Mouse (Mus musculus) cerebellum, postnatal 10 days (tissue): ENCODE measurements around the gene Acin1.
"Not testable (repeated sequence)": the region's sequence is repeated elsewhere in the genome, so short reads cannot be mapped to it uniquely, and the experiment has no call there.

ENCODE experiments used
- DNase-seq, 2 experiments: peaks; one replicate each; pipeline ENCODE4 v3.0.0; 2021; ENCODE audit warnings: mixed read lengths in 2 of 2

Gene Acin1

GRCm38 (mm10) chr14:54641305-54641969 is 45.3 kb downstream of the Acin1 start, which contains the start of gene Cdh24:
TSS of gene Cdh24 (minus strand) at chr14:54641364.
- DNase-seq = peak; percentile 96 to 98

DNA sequence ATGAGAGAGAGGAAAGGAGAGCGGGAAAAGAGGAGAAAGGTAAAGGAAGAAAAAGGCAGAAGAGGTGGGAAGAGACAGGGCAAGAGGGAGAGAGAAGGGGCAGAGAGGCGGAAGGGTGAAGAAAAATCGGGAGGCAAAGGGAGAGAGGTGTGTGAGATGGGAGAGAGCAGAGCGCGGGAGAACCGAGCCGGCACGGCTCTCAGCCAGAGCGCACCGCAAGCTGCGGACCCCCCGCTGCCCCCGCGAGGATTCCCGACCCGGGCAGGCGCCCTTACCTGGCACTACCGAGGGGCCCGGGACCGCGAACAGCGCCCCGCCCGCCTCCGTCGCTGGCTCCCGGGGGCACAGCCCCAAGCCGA is 45.8 kb downstream of the Acin1 start, which contains the start of gene Gm17606:
Gene Gm17606 (plus strand): TSS at position 7 of the 359 bp plus-strand sequence.
- DNase-seq = no peak

- DNase-seq = peak; percentile 54 to 67
These were observed 46.6 kb downstream of the Acin1 start for GRCm38 (mm10) chr14:54640121-54640520.

GRCm38 (mm10) chr14:54638210-54638609 is 48.5 kb downstream of the Acin1 start:
- no peak for DNase-seq

DNA sequence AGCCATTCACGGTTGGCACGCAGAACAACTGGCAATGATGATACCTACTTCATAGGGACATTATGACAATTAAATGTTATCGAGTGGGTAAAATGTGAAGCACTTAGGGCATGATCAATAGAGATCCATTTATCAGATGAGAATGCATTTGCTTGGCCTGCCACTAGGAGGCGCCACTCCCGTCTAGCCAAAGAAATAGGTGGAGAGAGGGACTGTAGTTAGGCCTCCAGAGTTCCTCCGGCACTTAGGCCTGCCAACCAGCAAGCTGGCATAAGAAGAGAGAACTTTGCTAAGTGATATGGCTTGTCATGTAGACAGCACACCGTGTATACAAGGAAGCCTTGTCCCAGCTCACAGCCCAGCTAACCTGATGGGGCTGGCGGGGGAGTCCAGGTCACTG is 49.8 kb downstream of the Acin1 start:
- peak; percentile 73 to 80 for DNase-seq

DNA sequence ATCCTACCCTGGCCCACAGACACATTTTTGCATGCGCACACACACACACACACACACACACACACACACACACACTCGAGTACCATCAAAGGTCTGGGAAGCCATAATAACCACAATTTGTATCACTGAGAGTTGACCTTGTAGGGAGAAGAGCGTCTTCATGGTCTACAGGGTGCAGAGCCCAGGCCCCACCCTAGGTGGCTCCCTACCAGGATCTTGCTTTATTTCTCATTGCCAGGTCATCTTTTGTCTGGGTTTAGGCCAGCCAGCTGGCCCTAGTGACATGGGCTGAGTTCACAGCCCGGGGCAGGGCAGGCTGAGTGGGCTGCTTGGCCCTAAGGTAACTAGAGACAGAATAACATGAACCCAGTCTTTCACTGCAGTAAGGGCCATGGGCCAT is 52.5 kb downstream of the Acin1 start:
- DNase-seq = no peak

DNA sequence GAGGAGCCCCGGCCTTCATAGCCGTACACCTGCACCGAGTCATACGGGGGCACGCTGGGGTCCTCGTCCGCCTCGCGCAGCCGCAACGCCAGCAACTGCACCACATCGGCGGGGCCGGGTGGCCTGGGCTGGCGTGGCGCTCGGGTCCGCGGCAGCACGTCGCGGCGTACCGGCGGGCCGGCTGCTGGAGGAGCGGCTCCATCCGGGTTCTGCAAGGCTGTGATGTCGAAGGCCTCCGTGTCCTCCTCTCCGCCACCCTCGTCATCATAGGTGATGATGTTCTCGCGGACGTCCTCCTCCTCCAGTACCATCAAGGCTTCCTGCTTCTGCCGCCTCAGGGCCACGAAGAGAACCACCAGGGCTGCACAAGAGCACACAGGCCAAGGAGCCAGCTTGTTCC is 54.5 kb downstream of the Acin1 start:
- DNase-seq = no peak

DNA sequence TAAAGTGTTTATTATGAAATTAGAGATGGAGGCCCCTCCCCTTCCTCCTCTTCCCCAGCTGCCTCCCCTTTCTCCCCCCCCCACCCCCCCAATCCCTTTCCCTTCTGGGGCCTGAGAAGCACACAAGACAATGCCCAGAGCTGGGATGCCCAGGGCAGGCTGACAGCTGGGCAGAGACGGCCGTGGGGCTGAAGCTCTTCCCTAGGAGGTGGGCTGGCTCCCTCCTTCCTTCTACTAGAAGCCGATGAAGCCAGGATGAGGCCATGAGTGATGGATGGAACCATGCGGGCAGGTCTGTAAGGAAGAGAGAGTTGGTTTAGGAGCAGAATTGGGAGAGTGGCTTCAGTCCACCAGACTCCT is 55.5 kb downstream of the Acin1 start:
- DNase-seq = no peak

GRCm38 (mm10) chr14:54630583-54631239 is 56.0 kb downstream of the Acin1 start:
- DNase-seq = no peak

- no peak for DNase-seq
These were observed 56.9 kb downstream of the Acin1 start for GRCm38 (mm10) chr14:54629797-54630196.

- DNase-seq = no peak
These were observed 58.6 kb downstream of the Acin1 start for GRCm38 (mm10) chr14:54628103-54628502.

- DNase-seq = peak; percentile 65 to 69
These were observed 61.8 kb downstream of the Acin1 start for GRCm38 (mm10) chr14:54624976-54625375.

DNA sequence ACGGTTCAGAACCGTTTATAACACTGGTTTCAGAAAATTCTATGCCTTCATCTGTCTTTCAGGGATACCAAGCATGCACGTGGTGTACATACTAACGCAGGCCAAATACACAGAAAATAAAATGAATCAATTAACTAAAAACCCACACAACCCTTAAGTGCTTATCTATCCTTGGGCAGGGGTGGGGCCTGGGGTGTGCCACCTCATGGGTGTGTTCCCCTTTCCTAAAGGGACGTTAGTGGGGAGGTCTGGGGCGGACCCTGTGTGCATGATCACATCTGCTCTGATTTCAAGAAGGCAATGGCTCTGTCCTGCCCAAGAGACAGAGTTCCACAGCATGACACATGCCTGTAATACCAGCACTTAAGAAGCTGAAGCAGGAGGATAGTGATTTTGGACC is 63.4 kb downstream of the Acin1 start:
- no peak for DNase-seq

DNA sequence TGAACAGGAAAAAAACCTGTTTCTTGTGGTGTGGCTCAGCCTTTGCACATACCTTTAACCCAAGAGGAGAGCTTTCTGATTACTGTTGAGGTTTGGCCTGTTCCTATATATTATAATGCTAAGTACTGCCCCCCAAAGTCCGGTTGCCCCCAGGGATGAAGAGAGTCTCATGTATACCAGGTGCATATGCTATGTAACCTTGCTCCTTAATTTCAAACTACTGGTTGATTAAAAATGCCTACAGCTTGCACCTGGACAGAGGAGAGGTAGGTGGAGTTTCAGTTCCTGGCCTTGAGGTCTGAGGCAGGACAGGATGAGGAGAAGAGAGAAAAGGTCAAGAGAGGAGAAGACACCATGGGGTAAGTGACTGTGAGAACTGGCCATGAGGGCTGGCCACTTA is 65.6 kb downstream of the Acin1 start, which contains the start of gene Psmb11:
Gene Psmb11 (plus strand): TSS at position 301 of the 400 bp plus-strand sequence.
- DNase-seq = no peak

- DNase-seq = peak; percentile 92 to 93
These were observed 68.8 kb downstream of the Acin1 start, which contains the start of gene Psmb5 for GRCm38 (mm10) chr14:54617897-54618365. TSS of gene Psmb5 (minus strand) at chr14:54618022.

DNA sequence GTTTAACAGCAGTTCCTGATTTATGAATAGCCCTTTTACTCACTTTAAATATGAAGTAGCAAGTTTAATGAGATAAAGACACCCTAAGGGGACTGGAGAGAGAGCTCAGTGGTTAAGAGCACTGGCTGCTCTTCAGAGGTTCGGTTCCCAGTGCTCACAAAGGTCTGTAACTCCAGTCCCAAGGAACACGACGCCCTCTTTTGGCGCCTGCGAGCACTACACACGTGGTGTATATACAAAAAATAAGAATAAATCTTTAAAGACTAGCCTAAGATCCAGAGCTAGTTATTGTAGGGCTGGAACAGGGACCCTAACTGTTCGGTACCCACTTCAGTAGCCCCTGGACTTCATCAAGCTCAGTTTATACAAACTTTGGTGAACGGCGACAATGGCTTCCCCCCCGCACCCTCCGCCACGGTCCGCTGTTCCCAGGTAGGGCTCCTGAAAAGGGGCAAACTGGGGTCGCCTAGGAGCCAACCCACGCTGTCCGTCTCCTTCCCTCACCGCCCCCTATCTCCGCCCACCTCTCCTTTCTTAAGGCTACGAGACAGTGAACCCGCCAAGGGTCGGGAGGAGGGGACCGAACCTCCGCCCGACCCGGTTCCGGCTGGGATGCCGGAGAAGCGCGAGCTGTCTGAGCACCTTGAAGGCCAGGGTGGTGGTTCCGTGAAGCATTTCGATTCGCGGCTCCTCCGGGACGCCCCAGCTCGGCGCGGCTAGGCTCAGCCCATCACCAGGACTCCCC is 69.4 kb downstream of the Acin1 start:
- DNase-seq = peak; percentile 54 to 55

DNA sequence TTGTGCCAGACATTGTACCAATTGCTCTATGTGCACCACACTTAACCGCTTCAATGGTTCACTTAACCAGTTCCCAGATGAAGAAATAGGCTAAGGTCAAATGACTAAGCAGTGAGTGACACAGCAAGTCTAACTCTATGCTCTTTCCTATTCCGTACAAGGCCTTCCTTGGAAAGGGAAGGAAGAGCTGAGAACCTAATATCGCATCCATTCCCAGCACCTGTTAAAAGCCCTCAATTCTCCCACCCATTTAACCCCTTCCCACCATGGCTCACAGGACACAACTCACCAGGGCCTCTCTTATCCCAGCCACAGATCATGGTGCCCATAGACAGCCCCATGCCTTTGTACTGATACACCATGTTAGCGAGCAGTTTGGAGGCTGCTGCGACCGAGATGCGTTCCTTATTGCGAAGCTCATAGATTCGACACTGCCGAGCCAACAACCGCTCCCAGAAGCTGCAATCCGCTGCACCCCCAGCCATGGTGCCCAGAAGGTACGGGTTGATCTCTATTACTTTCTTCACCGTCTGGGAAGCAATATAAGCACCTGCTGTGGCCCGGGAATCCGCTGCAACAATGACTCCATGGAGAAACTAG is 70.4 kb downstream of the Acin1 start:
- no peak for DNase-seq

- not testable (repeated sequence) for DNase-seq
These were observed 72.6 kb downstream of the Acin1 start for GRCm38 (mm10) chr14:54614130-54614529.

GRCm38 (mm10) chr14:54610648-54611047 is 76.1 kb downstream of the Acin1 start:
- DNase-seq = no peak

- peak; percentile 61 to 64 for DNase-seq
These were observed 76.8 kb downstream of the Acin1 start for GRCm38 (mm10) chr14:54609962-54610361.

GRCm38 (mm10) chr14:54609245-54609644 is 77.5 kb downstream of the Acin1 start:
- no peak for DNase-seq

GRCm38 (mm10) chr14:54607226-54607625 is 79.5 kb downstream of the Acin1 start:
- DNase-seq = peak in 1 of 2 experiments; percentile 23

- peak; percentile 93 for DNase-seq
These were observed 80.9 kb downstream of the Acin1 start, which contains the start of gene 4931414P19Rik for GRCm38 (mm10) chr14:54605752-54606321. TSS of gene 4931414P19Rik (minus strand) at chr14:54605993.
